Mouse (Mus musculus) layer of hippocampus, adult 18-20 months (tissue): ENCODE measurements around the gene Ascc1. TPM values are rescaled to one million over a fixed set of nuclear protein-coding genes. Genes with fewer than 3 reads are reported as not detected.
"Not testable (repeated sequence)": the region's sequence is repeated elsewhere in the genome, so short reads cannot be mapped to it uniquely, and the experiment has no call there.

ENCODE experiments used
- DNase-seq, 2 experiments: peaks; one replicate each; pipeline ENCODE4 v3.0.0; 2022; ENCODE audit warnings: low spot score in 2 of 2
- total RNA-seq, 2 experiments: library from RNA; stranded (reverse); gene quantifications; 2 replicates each; pipeline ENCODE4 v1.2.3; 2021

Ascc1 gene
- total RNA-seq, 2 experiments from 2014 or later: 15.4 to 17.9 TPM

- no peak for DNase-seq
Measured at GRCm38 (mm10) chr10:60110908-60111475, 108.4 kb downstream of the Ascc1 start.

- no peak for DNase-seq
Measured at GRCm38 (mm10) chr10:60113965-60114690, 111.5 kb downstream of the Ascc1 start.

GRCm38 (mm10) chr10:60115345-60116185, 113.0 kb downstream of the Ascc1 start:
- peak; percentile 90 to 93 for DNase-seq

- no peak for DNase-seq
Measured at GRCm38 (mm10) chr10:60116997-60117396, 114.4 kb downstream of the Ascc1 start.

- DNase-seq: no peak
Measured at GRCm38 (mm10) chr10:60118464-60118863, 115.9 kb downstream of the Ascc1 start.

DNA sequence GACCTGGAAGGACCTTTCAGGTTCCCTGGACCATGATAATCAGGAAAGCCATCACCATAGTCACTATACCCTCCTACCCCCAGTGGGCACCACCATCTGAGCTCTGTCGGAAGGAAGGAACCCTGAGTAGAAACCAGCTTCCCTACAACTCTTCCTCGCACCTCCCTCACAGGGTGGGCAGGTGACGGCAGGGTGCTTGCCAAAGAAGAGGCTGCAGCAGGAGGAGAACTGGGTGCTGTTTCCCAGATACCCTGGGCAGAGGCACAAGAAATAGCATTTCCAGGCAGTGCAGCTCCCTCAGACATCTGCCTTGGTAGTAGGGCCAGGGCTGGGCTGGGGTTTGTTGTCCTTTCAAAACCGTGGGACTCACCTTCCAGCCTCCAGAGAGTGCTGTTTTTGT, 118.0 kb downstream of the Ascc1 start:
- DNase-seq: no peak

DNA sequence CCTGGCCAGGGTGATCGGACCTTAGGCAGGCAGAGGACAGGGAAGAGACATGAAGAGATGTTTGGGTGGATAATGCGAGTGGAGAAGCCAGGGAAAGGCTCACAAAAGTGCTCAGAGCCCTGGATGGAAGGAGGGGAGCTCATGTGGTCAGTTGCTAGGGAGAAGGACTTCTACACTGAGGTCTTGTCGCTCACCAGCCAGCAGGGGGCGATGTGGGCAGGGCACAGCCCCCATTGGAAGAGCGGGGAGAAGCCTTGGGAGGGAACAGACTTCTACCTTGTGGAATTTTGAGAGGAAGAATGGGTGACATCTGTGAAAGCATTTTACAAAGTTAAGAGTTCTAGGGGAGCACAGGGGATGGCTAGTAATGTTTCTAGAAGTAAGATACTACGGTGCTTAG, 121.5 kb downstream of the Ascc1 start:
- no peak for DNase-seq

GRCm38 (mm10) chr10:60125529-60126327, 123.1 kb downstream of the Ascc1 start:
- DNase-seq: no peak

DNA sequence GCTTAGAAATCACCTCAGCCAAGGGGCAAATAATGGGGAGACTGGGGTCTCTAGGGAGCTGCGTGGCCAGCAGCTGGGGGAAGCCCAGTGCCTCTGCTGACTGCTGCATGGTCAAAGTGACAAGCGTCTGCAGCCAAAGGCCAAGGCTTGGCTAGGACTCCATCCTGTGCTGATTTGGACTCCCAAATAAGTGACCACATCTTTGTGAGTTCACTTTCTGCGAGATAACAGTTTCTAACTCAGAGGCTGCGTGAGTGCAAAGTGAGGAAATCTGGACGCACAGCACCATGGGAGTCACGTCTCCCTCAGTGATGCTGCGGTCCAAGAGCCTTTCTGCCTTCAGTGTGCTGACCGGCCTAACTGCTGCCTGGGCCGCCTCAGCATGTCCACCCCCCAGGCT, 125.7 kb downstream of the Ascc1 start:
- DNase-seq: no peak

GRCm38 (mm10) chr10:60130504-60130903, 127.9 kb downstream of the Ascc1 start:
- DNase-seq: no peak

DNA sequence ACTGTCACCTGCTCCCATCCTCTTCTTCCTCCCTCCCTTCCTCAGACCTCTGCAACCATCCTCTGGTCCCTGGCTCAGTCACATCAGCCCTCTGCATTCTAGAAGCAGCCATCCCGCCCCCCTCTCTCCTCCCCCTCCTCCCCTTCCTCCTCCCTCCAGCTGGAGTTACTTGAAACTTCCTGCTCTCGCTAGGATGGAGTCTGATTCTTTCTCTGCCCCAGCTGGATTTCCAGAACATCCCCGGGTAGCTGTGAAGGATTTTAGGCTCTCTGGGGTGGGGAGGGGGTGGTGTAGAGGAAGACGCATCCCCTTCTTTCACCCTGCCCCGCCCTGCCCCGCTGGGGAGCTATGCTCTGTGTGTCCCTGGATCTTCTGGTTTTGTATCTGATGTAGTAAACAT, 130.9 kb downstream of the Ascc1 start:
- DNase-seq: no peak

DNA sequence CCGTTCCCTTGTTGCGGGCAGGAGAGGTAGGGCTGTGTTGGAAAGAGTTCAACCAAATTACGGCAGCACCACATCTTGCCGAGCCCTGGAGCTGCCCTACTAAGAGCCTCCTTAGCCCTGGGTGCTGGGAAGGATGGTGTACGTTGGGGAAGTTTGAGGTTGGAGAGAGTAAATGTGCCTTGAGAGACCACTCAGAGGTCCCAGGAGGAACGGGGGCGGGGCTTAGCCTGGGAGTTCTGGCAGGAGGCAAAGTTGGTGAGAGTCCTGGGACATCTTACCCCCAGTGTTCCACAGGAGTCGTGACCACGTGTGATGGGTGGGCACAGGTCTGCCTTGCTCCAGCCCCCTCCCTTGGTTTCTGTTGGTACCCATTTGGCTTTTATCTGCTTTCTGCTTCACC, 131.6 kb downstream of the Ascc1 start:
- no peak for DNase-seq

DNA sequence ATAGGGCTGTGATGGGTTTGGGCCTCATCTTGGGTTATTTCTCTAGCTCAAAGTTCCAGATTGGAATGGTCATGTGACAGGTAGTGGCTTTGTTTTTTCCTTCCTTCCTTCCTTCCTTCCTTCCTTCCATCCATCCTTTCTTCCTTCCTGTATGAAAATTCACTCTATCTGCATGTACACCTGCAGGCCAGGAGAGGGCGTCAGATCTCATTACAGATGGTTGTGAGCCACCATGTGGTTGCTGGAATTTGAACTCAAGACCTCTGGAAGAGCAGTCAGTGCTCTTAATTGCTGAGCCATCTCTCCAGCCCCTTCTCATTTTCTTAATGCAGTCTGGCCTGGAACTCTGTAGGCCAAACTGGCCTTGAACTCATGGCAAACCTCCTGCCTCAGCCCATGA, 133.4 kb downstream of the Ascc1 start:
- not testable (repeated sequence) for DNase-seq

DNA sequence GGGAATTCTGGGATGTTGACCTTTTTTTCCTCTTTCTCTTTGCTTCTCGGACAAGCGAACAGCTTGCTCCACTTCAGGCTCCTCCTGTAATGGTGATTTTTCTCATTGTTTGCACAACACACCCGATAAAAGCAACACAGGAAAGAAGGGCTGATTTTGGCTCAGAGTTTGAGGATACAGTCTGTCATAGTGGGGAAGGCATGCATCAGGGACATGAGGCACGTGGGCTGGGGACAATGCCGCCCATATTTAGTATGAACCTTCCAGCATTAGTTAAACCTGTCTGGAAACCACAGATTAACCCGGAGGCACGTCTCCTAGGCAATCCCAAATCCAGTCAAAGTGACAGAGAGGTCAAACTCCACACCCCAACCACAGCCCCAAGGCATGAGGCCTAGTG, 134.3 kb downstream of the Ascc1 start:
- DNase-seq: peak in 1 of 2 experiments; percentile 51

DNA sequence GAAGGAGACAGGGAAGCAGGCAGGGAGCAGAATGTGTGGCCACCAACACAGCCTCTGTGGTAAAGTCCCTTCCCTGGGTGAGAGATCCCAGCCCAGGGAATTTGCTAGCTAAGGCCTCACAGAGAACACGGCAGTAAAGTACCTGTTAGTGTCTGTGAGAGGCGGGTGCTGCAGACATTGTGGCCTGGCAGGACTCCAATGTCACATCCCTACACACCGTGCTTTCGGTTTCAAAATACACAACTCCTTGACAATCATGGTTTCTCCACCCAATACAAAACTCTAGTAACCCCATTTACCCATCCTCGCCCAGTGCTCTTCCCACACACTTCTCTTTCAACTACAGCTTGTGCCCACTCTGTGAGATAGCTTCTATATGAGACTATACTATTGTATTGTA, 136.1 kb downstream of the Ascc1 start:
- DNase-seq: no peak

DNA sequence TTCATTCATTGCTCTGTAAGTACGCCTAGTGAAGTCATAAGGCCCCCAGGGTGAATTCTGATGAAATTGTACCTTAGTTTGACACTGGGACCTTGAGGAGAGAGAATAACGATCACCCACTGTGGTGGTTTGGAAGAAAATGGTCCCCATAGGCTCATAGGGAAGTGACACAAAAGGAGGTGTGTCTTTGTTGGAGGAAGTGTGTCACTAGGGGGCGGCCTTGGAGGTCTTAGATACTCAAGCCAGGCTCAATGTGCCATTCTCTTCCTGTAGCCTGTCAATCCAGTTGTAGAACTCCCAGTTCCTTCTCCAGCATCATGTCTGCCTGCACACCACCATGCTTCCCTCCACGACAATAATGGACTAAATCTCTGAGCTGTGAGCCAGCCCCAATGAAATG, 138.1 kb downstream of the Ascc1 start:
- no peak for DNase-seq

GRCm38 (mm10) chr10:60141656-60142160, 139.1 kb downstream of the Ascc1 start:
- no peak for DNase-seq

DNA sequence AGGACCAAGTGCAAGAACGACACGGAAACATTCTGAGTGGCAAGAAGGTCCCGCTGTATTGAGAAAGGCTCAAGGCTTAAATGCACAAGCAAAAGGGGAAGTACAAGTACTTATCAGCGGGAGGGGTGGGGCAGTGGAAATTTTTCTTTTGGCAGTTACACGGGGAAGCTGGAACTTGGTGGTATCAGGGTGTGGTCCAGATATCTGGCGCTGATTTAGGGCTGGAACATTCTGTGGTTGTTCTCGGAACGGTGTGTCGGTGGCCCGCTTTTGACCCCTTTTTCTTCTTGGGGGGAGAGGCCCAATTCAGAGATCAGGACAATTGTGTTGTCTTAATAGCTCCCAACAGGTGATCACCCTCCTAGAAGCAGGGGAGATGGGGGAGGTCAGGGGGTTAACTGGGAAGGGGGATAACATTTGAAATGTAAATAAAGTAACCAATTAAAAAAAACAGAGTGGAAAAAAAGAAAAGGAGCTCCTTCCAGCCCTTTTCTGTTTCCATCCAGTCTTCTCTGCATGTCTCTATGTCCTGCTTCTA, 145.0 kb downstream of the Ascc1 start:
- DNase-seq: not testable (repeated sequence)

DNA sequence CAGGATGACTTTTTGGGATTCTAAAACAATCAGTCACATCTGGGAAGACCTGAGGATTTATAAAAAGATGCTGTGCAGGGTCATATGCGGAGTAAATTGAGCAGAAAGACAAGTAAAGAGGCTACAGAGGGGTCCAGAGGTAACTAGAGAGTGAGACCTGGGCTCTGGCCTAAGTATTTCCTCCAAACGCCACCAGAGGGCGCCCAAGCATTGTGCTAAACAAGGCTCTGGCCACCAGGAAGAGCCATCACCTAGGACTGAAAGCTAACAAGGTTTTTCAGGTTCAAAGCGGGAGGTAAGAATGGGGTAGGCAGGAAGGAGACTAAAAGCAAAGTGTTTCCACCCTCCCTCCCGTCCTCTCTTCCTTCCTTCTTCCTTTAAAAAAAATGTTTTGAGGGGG, 145.5 kb downstream of the Ascc1 start:
- peak in 1 of 2 experiments; percentile 85 for DNase-seq
